Mouse (Mus musculus): ENCODE measurements around the gene Hdhd3.

DNA sequence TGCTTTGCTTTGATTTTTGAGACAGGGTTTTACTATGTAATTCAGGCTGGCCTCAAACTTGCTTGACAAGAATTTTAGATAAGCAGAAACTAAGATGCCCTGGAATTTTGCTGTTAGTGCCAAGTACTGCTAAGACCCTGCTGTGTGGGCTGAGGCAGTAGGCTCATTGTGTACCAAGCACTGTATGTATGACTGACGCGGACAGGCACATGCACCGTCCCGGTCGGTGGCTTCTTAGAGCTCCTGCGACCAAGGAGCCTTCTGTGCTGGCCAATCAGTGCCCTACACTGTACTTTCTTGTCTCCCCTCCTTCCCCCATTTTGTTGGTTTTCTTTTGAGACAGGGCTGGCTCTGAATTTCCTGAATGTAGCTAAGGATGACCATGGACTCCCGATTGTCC lies 11.7 kb upstream of the Hdhd3 start:
- TF ChIP-seq CTCF (IDR thresholded peaks at IDR 0.05; ENCODE audit: borderline replicate concordance, control insufficient read depth, extremely low read depth, insufficient read depth, low read length, poor library complexity) (no peak), POLR2A (IDR thresholded peaks at IDR 0.05; ENCODE audit: control insufficient read depth, extremely low read depth, insufficient read depth, low read length, poor library complexity) (no peak)
